Mouse (Mus musculus): ENCODE measurements around the gene Acsl5.

Acsl5 gene

GRCm38 (mm10) chr19:55336441-55336840, 84.7 kb downstream of the Acsl5 start:
- no peak for DNase-seq

DNA sequence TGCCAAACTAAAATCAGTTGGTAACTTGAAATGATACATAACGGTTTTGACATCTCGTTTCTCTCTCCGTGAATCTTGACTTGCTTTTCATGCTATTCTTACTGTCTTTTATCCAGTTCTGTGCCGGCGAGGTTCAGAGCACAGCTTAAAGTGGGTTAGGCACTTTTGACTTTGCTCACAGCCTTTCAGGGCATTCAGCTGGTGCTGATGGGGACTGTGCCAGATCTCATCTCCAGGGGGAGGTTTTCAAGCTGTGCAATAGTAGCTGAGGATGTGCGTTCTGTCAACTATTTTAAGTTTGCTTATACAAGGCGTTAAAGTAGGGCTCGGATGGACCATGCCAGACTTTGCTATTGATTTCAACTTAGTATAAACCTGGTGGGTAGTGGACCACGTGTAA, 85.3 kb downstream of the Acsl5 start:
- no peak for DNase-seq

GRCm38 (mm10) chr19:55337664-55338063, 85.9 kb downstream of the Acsl5 start:
- DNase-seq, result no peak

GRCm38 (mm10) chr19:55340521-55340920, 88.8 kb downstream of the Acsl5 start:
- no peak for DNase-seq

GRCm38 (mm10) chr19:55341377-55341776, 89.6 kb downstream of the Acsl5 start:
- no peak for DNase-seq

DNA sequence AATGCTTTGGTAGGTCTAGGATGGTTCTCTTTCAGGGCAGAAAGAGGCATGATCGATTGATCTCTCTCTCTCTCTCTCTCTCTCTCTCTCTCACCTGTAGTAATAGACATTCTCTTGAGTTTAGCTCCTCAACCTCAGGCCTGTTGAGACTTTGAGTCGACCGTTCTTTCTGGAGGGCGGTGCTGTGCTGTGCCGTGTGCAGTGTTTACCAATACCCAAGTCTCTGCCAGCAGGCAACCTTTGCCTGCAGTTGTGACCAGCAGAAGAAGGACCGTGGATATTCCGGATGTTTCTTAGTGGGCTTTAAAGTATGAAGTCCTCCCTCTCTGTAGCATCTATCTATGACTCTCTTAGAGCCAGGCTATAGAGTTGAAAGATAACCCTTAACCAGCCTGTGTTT, 90.7 kb downstream of the Acsl5 start:
- no peak for DNase-seq

GRCm38 (mm10) chr19:55343274-55343673, 91.5 kb downstream of the Acsl5 start:
- no peak for DNase-seq

All from cerebellum, adult 11 months (tissue).